ENCODE assay signal across 8 mouse cellular contexts in genomic region chr3:95986001-95986622, GRCm38 (mm10). TPM values are rescaled to one million over a fixed set of nuclear protein-coding genes. Genes with fewer than 3 reads are reported as not detected.
DNase-seq lines count a peak whose midpoint lies in the region; ATAC-seq lines count a peak whose summit lies in the region.

No protein-coding gene starts in this region.

- no peaks in the 10 kb centered on the region for H3K27me3 ChIP-seq in kidney, embryonic 15.5 days
- no peaks in the 10 kb centered on the region for H3K27me3 ChIP-seq in lung, embryonic 16.5 days (ENCODE audit: control insufficient read depth, insufficient read depth, low read depth, low read length)

- peak overlapping the region; percentile 12 for H3K4me3 ChIP-seq in kidney, embryonic 15.5 days (replicated peaks)
- H3K4me3 ChIP-seq in lung, embryonic 16.5 days (ENCODE audit: low read length): peak overlapping the region; percentile 14

- WGBS in kidney, embryonic 15.5 days: 6% methylated on average over 21 of the region's 21 CpGs
- 2% methylated on average over 21 of the region's 21 CpGs for WGBS in lung, embryonic 16.5 days

- H3K36me3 ChIP-seq in kidney, embryonic 15.5 days: peaks cover 31% of the 10 kb centered on the region
- no peaks in the 10 kb centered on the region; the same call in none of the 2 replicates for H3K36me3 ChIP-seq in lung, embryonic 16.5 days (ENCODE audit: control insufficient read depth, insufficient read depth, low read length)

- H3K9ac ChIP-seq in kidney, embryonic 15.5 days: peak overlapping the region; percentile 23; the same call in 1 of the 2 replicates
- H3K9ac ChIP-seq in lung, embryonic 16.5 days (ENCODE audit: low read length): peak overlapping the region; percentile 53

- H3K4me2 ChIP-seq in kidney, embryonic 15.5 days: peak overlapping the region; percentile 55
- peak overlapping the region; percentile 48 for H3K4me2 ChIP-seq in lung, embryonic 16.5 days (ENCODE audit: low read depth, low read length)

- peak overlapping the region; percentile 92 for H3K27ac ChIP-seq in kidney, embryonic 15.5 days
- peak overlapping the region; percentile 96 for H3K27ac ChIP-seq in lung, embryonic 16.5 days (ENCODE audit: low read length)

- DNase-seq in layer of hippocampus, adult 9-11 months: peak; percentile 73
- no peak for DNase-seq in layer of hippocampus, postnatal 36 days
- peak; percentile 73 to 90 for DNase-seq in frontal cortex, postnatal 36 days (ENCODE audit: low spot score in 2 of 2)
- peak; percentile 81 for DNase-seq in retina, embryonic 14.5 days (ENCODE audit: low spot score)
- no peak for DNase-seq in urinary bladder, postnatal 10 days (ENCODE audit: low spot score)

- peaks cover 53% of the 10 kb centered on the region for H3K4me1 ChIP-seq in kidney, embryonic 15.5 days
- H3K4me1 ChIP-seq in lung, embryonic 16.5 days (replicated peaks; ENCODE audit: control insufficient read depth, insufficient read depth, low read length): peaks cover 42% of the 10 kb centered on the region

- peak; percentile 72 for ATAC-seq in activated CD4-positive, CD25-positive, alpha-beta regulatory T cell, adult 4 months
- ATAC-seq in kidney, embryonic 15.5 days (replicated peaks; ENCODE audit: low FRiP score): peak; percentile 19
- ATAC-seq in lung, embryonic 16.5 days (ENCODE audit: low read depth): peak; percentile 63

- H3K9me3 ChIP-seq in kidney, embryonic 15.5 days (replicated peaks): no peaks in the 10 kb centered on the region
- H3K9me3 ChIP-seq in lung, embryonic 16.5 days (ENCODE audit: control insufficient read depth, low read length): 0 out of 2 replicates have a peak, but pooled peaks cover 2% of the 10 kb centered on the region

RNA-seq across cellular contexts. Expression of gene Plekho1, which starts 9.7 kb away (rescaled TPM):
- total RNA-seq in layer of hippocampus, postnatal 36 days (2021): 10 to 100 TPM; 37.3 to 41.0 TPM
- 10 to 100 TPM in 1 of 2 experiments, 1 to 10 TPM in 1; 7.5 to 12.8 TPM for polyA plus RNA-seq in activated CD4-positive, CD25-positive, alpha-beta regulatory T cell, adult 4 months (2017; shearing (Covaris generic))
- 43.5 and 44.2 TPM in 2 replicates for polyA plus RNA-seq in kidney, embryonic 15.5 days (2015; fragmentation: Nextera tagmentation; extraction: Ambion mirVana)
- 24.0 and 25.3 TPM in 2 replicates for polyA plus RNA-seq in lung, embryonic 16.5 days (2015; fragmentation: Nextera tagmentation; extraction: Ambion mirVana)

RNA-seq across cellular contexts. Expression of gene Anp32e, which starts 57.1 kb away (rescaled TPM):
- total RNA-seq in layer of hippocampus, postnatal 36 days (2021): 10 to 100 TPM; 77.4 to 94.7 TPM
- 100 to 1,000 TPM; 162 to 218 TPM for polyA plus RNA-seq in activated CD4-positive, CD25-positive, alpha-beta regulatory T cell, adult 4 months (2017; shearing (Covaris generic))
- 247 and 264 TPM in 2 replicates for polyA plus RNA-seq in kidney, embryonic 15.5 days (2015; fragmentation: Nextera tagmentation; extraction: Ambion mirVana)
- polyA plus RNA-seq in lung, embryonic 16.5 days (2015; fragmentation: Nextera tagmentation; extraction: Ambion mirVana): 193 and 230 TPM in 2 replicates

Comparison
In these comparisons a context has a peak if more than half of its experiments do, and no peak if none do; other contexts are left out.
1. DNase-seq: peak in layer of hippocampus, adult 9-11 months (single experiment), frontal cortex, postnatal 36 days (2 of 2) and retina, embryonic 14.5 days (single experiment); none in layer of hippocampus, postnatal 36 days (0 of 2) and urinary bladder, postnatal 10 days (single experiment).
2. ATAC-seq: peak in every context shown above with its lines; median percentile 72 in activated CD4-positive, CD25-positive, alpha-beta regulatory T cell, adult 4 months; 63 in lung, embryonic 16.5 days; 19 in kidney, embryonic 15.5 days.